Mouse (Mus musculus) layer of hippocampus, postnatal 25 days (tissue): ENCODE results near the gene Atg7. TPM values are rescaled to one million over a fixed set of nuclear protein-coding genes. Genes with fewer than 3 reads are reported as not detected.

ENCODE experiments used
- DNase-seq, 2 experiments: peaks; one replicate each; pipeline ENCODE4 v3.0.0; 2022; ENCODE audit warnings: mixed read lengths in 2 of 2, low spot score in 1 of 2; ENCODE audit errors: extremely low spot score in 1 of 2
- total RNA-seq, 2 experiments: library from RNA; stranded (reverse); gene quantifications; 2 replicates each; pipeline ENCODE4 v1.2.3; 2021

Gene Atg7
- total RNA-seq, 2 experiments from 2014 or later: 23.8 to 26.2 TPM

DNA sequence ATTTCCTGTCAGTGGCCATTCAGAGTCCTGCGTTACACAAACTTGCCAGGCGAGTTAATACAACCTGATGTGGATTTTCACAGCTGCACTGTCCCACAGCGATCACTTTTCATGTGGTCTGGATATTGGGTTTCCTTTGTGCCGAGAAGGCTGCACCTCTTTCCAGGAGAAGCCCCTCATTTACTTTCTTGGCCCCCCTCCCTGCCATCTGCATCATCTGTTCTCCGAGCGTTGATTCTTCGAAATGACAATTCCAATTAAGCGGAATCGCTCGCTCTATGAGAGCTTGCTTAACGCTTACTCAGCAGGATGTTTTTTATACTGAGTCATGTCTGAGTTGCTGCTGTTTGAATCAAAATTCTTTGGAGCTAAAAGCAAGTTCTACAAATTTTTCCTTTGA is 83.8 kb downstream of the Atg7 start:
- no peak for DNase-seq

DNA sequence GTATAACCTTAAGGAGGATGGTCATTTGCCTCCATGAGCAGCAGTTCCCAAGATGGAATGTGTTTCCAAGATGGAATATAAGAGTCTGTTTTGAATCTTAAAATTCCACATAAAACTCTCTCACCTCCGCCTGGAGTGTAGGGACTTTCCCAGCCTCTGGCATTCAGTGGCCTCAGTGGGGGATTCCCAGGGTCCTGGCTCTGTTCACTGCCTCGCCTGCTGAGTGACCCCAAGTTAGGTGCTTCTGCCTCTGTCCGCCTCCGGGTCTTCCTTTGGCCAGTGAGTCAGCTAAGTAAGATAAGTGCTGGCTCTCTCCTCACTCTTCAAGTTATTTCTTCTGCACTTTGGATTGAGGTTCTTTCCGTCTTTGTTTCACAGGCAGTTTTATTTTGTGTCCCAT is 90.3 kb downstream of the Atg7 start:
- DNase-seq: no peak

DNA sequence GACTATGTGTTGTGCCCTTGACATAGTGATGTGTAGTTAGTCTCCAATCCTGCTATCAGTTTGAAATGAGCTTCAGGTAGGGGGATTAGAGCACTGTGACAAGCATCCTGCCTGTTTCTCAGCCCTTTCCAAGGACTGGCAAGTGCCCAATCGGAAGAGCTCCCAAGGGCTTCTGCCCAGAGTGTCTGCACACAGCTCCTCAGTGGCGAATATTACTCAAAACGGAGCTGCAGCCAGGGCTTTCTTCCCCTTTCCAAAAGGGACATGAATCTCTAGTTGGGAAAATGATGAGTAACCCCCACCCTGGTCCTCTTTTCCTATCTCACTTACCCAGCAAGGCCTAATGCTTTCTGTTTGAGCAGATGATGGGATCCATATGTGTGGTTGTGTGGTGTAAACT is 90.8 kb downstream of the Atg7 start:
- DNase-seq: no peak

DNA sequence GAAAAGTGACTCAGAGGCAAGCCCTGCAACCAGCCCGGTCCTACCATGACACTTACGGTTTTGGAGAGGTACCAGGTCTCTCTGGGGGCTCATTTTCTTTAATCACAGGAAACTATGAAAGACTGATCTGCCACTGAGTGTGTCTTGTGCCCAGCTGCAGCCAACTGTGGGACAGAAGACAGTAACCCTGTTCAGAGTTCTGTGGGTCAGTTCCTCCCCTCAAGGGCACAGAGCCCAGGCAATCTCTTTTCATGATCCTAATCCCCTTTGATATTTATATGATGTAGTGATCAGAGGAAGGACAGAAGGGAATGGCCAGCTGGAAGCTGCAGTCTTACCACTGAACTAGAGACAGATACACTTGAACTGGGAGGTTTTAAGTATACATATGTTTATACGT is 92.2 kb downstream of the Atg7 start:
- no peak for DNase-seq

DNA sequence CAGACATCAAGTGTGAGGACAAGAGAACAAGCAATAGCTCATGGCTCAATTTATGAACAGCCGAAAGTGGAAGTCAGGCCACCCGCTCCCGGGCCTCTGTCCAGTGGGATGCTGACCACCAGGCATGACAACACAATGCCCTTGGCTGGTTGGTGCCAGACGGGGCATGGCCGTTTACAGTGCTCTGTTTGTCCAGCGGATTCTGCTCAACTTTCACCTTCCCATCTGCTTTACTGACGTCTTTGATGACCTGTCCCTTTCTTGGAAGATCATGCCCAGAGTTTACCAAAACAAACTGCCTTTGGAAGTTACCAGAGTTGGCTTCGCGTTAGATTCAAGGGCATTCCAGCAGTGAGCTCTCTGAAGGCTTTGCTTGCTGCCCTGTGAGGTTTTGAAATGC is 93.5 kb downstream of the Atg7 start:
- DNase-seq: no peak

DNA sequence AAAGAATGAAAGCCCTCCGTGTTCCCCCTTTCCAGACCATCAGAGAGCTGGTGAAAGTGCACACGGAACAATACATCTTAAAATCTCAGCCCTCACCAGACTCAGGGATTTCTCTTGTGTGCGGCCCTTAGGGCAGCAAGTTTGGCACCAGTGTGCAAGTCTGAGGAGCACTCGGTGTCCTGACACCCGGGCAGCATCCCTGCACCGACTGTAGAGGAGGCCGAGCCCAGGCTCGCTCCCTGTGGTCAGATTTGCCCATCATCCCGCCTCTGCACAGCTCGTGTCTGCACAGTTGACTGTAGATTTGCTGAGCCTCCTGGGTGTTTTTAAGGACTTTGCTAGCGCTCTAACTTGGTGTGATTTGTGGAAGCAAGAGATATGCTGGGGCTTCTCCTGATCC is 94.3 kb downstream of the Atg7 start:
- DNase-seq: no peak

DNA sequence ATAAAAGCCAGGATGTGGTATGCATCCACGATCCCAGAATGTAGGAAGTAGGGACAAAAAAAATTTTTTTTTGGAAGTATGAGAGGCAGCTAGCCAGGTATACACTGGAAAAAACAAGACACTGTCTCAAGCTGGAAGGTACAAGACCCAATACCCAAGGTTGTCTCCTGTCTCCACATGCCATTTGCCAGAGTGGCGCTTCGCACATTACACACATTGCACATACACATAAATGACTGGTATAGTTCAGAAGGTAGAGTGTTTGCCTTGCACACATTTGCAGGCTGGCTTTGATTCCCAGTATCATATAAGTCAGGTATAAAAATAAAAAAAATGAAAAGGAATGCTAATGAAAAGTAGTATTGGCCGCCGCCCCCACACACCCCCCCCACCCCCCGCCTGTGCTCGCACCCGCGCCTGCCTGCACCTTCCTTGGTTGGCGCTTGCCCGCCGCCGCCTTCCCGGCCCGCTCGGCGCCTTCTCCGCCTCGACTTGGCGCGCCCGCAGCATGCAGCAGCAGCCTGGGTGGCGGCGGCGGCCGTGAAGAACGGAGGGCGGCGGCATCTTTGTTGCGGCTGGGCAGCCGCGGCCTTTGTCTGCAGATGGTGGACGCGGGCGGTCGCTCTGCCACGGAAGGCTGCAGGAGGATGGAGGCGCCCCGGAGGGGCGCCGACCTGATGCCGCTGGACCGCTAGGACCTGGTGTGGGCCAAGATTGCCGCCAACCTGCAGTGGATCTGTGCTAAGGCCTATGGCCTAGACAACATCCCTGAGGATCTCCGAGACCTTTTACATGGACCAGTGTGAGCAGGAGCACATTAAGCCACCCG is 95.2 kb downstream of the Atg7 start:
- no peak for DNase-seq

DNA sequence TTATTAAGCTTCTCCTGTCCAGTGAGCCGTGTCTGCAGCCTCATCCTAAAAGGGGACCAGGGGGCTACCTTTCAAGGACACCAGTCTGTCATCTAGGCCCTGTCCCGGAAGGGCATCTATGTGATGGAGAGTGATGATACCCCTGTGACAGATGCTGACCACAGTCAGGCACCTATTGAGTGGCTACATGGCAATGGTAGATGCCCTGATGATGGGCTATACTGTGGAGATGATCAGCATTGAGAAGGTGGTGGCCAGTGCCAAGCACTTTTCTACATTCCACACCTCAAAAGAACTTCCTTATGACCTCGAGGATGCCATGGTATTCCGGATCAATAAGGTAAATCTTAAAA is 95.8 kb downstream of the Atg7 start:
- no peak for DNase-seq

DNA sequence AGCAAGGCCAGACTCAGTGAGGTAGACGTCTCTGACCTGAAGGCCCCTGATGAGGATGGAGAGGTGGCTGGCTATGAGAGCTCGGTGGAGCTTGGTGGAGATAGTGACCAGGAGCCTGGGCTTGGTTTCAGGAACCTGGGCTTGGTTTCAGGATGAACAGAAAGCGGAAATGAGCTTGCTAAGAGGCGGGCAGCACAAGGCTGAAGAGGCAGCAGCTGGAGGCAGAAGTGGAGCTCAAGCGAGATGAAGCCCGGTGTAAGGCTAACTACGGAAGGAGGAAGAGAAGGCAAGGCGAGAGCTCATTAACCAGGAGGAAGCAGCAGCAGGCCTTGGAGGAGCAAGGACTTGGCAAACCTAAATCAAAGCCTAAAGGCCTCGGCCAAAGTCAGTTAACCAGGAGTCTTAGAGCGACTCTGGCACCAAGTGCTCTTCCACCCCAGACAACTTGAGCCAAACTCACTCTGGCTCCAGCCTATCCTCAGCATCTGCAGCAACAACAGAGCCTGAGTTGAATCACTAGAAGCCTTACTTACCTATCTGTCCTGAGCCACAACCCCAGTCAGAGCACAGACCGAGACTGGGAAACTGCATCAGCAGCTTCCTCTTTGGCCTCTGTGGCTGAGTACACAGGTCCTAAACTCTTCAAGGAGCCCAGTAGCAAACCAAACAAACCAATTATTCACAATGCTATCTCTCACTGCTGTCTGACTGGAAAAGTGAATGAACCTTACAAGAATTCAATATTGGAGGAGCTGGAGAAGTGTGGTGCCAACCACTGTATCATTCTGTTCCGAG is 99.5 kb downstream of the Atg7 start:
- no peak for DNase-seq

DNA sequence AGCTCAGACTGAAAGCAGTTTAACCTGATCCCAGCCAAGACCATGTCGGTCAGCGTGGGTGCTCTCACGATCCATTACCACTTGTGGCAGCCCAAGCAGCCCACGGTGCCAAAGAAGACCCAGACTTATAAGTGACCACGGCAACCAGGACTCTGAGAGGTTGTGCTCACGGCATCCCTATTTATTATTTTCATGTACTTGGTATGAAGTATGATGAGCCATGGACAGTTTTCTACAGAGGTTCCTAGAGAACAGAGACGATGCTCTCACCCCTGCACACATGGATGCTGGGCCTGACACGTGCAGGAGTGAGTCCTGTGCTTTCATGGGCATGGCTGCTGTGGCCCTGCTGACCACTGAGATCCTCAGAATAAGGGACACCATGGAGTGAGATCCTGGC is 100.2 kb downstream of the Atg7 start:
- DNase-seq: no peak

DNA sequence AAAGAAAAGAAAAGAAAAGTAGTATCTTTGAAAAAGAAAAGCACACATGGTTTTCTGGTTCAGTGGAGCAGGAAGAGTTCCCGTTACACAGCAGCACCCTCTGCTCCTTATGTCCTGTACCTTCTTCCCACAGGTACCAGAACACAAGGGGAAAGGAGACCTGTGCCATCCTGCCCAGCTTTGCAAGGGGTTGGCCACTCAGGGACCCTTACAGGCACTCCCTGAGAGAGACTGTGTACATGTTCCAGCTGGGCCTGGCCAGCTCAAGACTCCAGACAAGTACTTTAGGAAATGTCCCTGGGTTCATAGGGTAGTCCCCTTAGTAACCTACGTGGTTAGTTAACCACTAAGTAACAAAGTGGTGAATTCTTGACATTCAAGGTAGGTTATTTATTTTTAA is 100.9 kb downstream of the Atg7 start:
- DNase-seq: no peak

DNA sequence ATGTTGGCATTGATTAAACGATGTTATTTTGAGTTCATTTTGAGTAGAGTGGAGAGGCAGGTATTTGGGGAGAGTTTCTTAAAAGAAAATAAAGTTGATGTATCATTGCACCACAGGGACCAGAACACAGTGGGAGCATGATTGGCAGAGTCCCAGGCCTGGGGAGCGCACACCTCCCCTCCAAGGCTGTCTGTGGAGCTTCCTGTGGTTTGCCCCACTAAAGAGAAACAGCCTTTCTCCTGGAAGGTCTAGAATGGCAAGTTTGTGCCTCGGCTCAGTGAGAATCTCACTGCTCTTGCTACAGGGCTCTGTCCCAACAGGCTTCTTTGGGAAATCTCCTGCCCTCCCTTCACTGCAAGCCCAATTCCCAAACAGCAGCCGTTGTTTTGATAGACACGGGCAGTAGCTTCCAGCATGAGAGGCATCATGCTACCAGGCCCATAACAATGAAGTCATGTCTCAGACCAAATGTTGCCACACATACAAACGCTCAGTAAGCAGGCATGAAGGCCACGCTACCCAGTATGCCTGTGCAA is 103.6 kb downstream of the Atg7 start:
- DNase-seq: no peak

DNA sequence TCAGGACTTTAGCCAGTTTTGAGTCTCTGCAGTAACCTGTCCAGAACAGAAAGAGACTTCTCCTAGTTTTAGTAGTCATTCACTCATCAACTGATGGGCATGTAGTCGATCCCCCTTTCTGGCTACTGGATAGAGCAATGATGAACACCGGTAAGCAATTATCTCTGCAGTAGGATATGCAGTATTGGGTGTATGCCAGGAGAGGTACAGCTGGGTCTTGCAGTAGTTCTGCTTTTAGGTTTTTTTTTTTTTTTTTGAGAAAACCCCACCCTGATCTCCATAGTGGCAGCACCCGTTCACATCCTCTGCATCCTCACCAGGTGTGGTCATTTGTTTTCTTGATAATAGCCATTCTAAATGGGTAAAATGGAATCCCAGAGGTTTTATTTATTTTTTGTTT is 105.5 kb downstream of the Atg7 start:
- DNase-seq: no peak

DNA sequence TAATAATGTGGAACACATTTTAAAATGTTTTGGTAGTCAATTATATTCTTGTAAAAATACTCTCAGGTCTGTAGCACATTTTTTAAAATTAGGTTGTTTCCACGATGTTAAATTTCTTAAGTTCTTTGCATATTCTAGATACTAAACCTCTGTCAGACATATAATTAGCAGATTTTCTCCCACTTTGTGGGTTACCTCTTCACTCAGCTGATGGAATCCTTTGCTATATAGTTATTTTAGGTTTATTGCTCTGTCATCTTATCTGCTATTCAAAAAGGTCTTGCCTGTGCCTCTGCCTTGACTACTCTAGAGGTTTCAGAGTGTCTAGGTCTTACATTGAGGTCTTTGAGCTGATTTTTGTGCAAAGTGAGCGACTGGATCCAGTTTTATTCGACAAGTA is 106.0 kb downstream of the Atg7 start:
- DNase-seq: no peak

DNA sequence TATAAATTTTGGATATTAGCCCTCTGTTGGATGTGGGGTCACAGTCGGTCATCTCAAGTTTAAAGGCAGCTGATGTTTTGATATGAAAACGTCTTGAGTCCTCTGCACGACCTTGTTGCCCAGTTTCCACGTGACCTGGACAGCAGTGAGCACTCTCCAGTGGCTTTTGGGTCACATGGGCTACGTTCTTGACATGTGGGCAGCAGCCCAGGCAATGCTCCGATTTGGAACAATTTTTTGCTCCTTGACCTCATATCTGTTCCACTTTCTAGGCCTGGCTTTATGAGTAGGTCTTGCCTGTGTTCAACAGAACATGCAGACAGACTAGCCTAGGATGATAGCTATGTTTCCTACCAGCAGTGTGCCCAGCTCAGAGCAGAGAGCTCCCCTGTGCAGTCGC is 115.9 kb downstream of the Atg7 start:
- DNase-seq: no peak

DNA sequence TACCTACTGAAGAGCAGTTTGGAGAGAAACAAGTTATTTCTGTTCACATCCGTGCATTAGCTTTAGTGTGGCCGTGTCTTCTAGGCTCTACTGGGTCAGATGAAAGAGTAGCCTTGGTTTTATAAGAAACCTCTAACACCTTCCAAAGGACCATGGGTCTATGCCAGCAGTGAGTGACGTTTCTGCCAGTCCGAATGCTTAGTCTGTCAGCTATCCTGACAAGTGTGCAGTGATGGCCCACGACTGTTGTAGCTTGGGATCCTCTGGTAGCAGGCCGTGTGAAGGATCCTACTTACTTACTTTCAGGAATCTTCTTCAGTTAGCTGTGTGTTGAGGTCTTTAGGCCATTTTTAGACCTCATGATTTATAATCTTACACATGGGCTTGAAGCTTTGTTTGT is 123.4 kb downstream of the Atg7 start:
- no peak for DNase-seq

DNA sequence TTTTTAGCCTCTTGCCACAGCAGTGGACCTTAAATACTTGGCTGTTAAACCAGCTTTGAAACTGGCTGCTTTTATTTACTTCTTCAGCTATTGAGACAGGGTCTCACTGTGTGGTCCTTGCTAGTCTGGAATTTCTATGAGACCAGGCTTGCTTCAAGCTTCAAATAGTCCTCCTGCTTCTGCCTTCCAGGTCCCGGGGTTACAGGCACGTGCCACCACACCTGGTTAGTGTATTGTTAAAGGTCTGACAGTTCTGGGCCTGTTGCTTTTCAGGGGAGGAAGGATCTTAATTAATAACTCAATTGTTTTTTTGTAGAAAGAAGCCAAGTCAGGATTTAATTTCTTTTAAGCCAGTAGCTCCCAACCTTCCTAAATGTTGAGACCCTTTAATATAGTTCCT is 124.8 kb downstream of the Atg7 start:
- no peak for DNase-seq

DNA sequence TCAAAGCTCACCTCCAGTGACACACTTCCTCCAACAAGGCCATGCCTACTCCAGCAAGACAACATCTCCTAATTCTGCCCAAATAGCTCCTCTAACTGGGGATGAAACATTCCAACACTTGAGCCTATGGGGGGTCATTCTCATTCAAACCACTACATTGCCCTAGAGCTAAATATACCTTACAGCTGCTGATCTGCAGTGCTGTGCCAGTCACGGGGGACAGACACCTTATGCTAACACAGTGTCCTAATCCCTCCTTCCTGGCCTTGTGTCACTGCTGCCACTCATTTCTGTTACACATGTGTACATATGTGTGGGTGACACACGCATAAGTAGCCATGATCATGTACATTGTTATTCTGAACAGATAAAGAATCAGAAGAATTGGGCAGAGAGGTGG is 127.4 kb downstream of the Atg7 start:
- no peak for DNase-seq

DNA sequence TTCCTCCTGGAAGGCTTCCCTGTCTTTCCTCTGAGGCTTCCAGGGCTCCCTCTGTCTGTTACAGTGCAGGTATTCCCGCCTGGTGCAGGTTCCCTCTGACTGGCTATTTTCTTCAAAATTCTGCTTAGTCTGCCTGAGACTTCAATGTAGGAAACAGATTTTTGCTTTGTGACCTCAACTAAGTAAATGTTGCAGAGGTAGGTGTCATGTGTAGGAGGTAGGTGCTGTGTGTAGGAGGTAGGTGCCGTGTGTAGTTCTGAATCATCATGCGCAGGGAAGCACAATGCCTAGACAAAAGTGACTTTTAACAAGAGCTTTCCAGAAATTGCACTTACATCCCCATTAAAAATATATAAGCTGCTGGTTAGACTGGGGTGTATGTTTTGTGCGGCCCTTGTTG is 128.6 kb downstream of the Atg7 start:
- no peak for DNase-seq

DNA sequence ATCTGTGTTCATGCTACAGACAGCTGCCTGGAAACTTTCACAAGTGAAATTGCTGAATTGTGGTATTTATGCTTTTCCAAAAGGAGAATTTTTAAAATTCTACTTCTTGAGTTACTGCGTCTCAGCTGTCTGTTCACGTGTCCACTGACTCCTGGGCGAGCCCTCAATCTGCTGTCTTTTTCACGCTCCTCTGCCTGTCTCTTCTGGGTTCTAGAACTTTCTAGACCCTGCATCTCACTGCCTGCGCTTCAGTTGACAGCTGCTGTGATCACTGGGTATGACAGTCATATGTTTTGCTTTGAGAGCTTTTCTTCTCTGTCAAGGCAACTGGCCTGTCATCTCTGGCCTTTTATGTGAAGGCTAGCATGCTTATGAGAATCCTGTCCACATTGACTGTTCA is 132.3 kb downstream of the Atg7 start:
- no peak for DNase-seq

DNA sequence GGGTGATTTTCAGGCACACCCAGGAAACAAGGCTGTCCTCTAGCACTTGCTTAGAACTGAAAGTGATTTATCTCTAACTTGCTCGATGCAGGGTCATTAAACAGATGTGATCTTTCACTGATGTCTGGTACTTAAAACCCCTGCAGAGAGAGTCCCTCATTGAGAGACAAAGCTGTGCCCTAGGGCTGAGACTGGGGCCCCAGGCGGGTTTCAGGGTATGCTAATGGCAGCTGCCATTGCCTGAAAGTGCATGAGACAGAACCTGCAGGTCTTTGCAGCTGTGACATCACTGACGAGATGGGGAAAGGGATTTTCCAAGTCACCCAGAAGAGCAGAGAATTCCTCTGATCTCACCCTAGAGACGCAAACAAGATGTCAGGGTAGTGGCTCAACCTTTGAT is 135.0 kb downstream of the Atg7 start:
- DNase-seq: no peak

DNA sequence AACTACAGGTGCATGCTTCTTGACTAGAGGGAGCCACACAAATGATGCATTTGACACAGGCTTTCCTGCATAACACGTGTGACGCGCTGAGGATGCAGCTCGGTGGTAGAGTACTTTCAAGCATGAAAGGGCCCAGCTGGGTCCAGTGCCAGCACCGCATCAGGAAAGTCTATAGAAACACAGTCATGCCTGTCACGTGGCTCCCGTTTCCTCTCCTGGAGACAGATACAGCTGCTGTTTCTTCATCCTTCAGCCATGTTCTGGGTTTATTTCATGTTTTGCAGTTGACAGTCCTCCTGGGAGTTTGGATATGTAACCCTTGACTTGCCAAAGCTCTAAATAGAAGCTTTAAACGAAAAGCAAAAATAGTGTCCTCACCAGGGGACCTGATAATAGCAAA is 135.8 kb downstream of the Atg7 start:
- DNase-seq: no peak
